Mouse (Mus musculus) embryonic facial prominence, embryonic 12.5 days (tissue): Measurements from ENCODE around the gene Gm5269. TPM values are rescaled to one million over a fixed set of nuclear protein-coding genes. Genes with fewer than 3 reads are reported as not detected.

Source experiments
- ATAC-seq: fragments of 200-750 bp; cut with Nextera tagmentation; 2 replicates; pipeline ENCODE4 v1.8.0; 2017; ENCODE audit not compliant: insufficient number of reproducible peaks, insufficient read depth, low FRiP score, low TSS enrichment
- H3K27ac ChIP-seq: fragments of 300-500 bp; sonication (generic); 2 replicates; pipeline ENCODE4 v1.5.1; 2016; ENCODE audit warnings: mild to moderate bottlenecking
- H3K27me3 ChIP-seq: fragments of 300-500 bp; sonication (generic); 2 replicates; pipeline ENCODE4 v1.6.1; 2016; ENCODE audit warnings: mild to moderate bottlenecking, moderate library complexity
- H3K36me3 ChIP-seq: fragments of 300-500 bp; sonication (generic); 2 replicates; pipeline ENCODE4 v1.6.1; 2016; ENCODE audit warnings: mild to moderate bottlenecking
- H3K4me1 ChIP-seq: fragments of 300-500 bp; sonication (generic); 2 replicates; pipeline ENCODE4 v1.6.1; 2016
- H3K4me2 ChIP-seq: fragments of 300-500 bp; sonication (generic); replicated peaks from 2 replicates; pipeline ENCODE4 v1.6.1; 2016; ENCODE audit warnings: mild to moderate bottlenecking, moderate library complexity
- H3K4me3 ChIP-seq: fragments of 300-500 bp; sonication (generic); 2 replicates; pipeline ENCODE4 v1.5.1; 2016; ENCODE audit warnings: mild to moderate bottlenecking
- H3K9ac ChIP-seq: fragments of 300-500 bp; sonication (generic); 2 replicates; pipeline ENCODE4 v1.6.1; 2016; ENCODE audit warnings: mild to moderate bottlenecking, moderate library complexity
- H3K9me3 ChIP-seq: fragments of 300-500 bp; sonication (generic); 2 replicates; pipeline ENCODE4 v1.6.1; 2016; ENCODE audit warnings: mild to moderate bottlenecking, moderate library complexity
- WGBS: fragments of 180-500 bp; shearing (Covaris S2); methylation state at CpG from one replicate; pipeline ENCODE4 v1.1.7; 2016; 5-methylcytosine and 5-hydroxymethylcytosine counted together
- polyA plus RNA-seq: library from polyadenylated mRNA; unstranded; fragments of >200 nt; fragmentation: Nextera tagmentation; extraction: Ambion mirVana; gene quantifications from 2 replicates; pipeline ENCODE4 v1.2.1, GENCODE M21; 2016

The Gm5269 gene
- polyA plus RNA-seq, 1 experiment from 2014 or later: not detected

DNA sequence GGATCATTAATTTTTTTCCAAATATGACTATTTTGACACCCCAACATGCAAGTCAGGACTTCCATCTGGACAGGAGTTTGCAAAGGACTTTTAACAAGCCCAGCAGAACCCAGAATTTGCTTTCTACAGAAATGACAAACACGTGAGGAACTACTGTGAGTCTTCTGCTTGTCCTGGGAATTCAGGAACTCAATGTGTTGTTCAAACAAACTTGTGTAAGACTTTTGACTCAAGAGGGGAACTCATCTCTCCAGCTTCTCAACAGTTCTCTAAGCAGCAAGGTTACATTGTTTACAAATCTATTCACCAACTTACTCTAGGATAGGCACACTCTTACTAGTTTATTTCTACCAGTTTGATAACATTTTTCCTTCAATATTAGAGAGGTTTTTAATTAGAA, 32.0 kb downstream of the Gm5269 start:
- Histone ChIP-seq H3K27me3 (no peaks in the 10 kb centered on the region), H3K4me3 (no peak overlapping the region), H3K9me3 (no peaks in the 10 kb centered on the region), H3K36me3 (no peaks in the 10 kb centered on the region), H3K9ac (no peak overlapping the region), H3K4me1 (peaks cover 12% of the 10 kb centered on the region), H3K27ac (no peak overlapping the region), H3K4me2 (no peak overlapping the region)
- ATAC-seq: no peak
- 63% methylated on average over 1 of the region's 1 CpGs for WGBS

DNA sequence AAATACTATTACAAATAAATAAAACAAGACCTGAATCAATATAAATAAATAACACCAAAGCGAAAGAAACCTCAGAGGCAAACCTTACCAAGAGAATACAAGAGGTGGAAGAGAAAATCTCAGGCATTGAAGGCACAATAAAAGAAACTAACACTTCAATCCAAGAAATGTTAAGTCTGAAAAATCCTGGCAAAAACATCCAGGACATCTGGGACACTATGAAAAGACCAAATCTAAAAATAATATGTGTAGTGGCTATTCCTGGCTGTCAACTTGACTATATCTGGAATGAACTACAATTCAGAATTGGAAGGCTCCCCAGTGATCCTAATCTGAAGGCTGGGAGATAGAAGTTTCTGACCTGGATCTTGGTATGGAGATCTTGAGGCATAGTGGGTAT, 44.6 kb downstream of the Gm5269 start:
- ATAC-seq: no peak
- Histone ChIP-seq H3K36me3 (no peaks in the 10 kb centered on the region), H3K27ac (no peak overlapping the region), H3K4me2 (no peak overlapping the region), H3K4me1 (no peaks in the 10 kb centered on the region), H3K4me3 (no peak overlapping the region), H3K9ac (no peak overlapping the region), H3K9me3 (peaks cover 7% of the 10 kb centered on the region; the same call in 1 of the 2 replicates), H3K27me3 (no peaks in the 10 kb centered on the region)
- 88% methylated on average over 1 of the region's 1 CpGs for WGBS

Other genes starting within 250 kb of the Gm5269 start
- gene Wdr75, start 95.1 kb downstream of the Gm5269 start, polyA plus RNA-seq: 74.3 and 76.5 TPM in 2 replicates
- 16.4 and 17.8 TPM in 2 replicates for gene Slc40a1, start 36.2 kb upstream of the Gm5269 start, polyA plus RNA-seq
- 2.6 and 2.9 TPM in 2 replicates for gene Dnah7b, start 176.0 kb upstream of the Gm5269 start, polyA plus RNA-seq